Mouse (Mus musculus): ENCODE results near the gene Trpm2.

Gene Trpm2

DNA sequence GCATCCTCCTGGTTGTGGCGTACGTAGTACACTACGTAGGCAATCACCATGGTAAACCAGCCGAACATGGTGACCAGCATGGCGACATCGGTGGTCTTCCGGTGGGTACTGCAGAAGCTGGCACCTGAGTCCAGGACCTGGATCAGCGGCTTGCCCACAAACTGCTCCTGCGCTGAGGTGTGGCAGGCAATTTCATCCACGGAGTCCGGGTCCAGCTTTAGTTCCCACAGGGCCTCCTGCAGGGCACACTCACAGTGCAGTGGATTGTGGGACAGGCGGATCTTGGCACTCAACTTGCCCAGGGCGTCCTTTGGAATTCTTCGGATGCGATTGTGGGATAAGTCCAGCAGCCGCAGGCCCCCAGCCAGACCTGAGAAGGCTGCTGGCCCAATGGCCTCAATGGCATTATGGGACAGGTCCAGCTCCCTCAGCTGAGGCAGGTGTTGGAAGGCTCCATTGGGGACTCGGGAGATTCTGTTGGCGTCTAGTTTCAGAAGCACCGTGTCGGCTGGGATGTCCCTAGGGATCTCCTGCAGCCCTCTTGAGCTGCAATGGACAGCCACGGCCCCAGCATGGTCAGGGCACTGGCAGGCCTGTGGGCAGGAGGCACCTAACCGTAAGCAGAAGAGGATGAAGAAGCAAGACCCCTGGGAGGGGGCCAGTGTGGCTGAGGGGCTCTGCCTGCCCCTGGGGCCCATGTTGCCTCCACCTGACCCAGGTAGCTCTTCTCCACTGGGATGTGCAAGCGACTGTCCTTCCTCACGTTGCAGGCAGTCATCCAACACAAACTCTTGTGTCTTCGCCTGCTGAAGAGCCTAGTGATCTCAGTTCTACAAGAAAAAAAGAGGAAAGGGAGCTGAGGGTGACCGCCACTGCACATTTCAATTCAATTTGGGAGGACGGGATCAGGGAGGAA is 69.2 kb downstream of the Trpm2 start:
- no peak for DNase-seq

DNA sequence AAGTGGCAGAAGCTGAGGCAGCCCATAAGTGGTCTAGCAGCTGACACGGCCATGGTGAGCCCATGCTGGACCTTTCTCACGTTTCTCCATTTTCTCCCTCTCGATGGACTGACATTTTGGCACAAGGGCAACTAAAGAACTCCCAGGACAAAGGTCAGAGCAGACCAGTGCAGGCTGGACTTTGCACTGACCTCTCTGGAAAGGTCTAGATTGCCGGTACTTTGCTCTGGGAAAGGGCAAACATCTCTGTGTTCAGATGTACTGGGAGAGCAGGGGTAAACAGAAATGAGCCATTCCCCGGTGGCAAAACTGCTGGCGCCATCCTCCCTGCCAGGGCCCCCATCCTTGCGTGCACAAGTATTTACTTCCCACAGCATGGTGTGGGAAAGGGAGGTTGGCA is 70.2 kb downstream of the Trpm2 start:
- DNase-seq = peak; percentile 45

- no peak for DNase-seq
Observed at GRCm38 (mm10) chr10:77895562-77895961, 74.8 kb downstream of the Trpm2 start.

DNA sequence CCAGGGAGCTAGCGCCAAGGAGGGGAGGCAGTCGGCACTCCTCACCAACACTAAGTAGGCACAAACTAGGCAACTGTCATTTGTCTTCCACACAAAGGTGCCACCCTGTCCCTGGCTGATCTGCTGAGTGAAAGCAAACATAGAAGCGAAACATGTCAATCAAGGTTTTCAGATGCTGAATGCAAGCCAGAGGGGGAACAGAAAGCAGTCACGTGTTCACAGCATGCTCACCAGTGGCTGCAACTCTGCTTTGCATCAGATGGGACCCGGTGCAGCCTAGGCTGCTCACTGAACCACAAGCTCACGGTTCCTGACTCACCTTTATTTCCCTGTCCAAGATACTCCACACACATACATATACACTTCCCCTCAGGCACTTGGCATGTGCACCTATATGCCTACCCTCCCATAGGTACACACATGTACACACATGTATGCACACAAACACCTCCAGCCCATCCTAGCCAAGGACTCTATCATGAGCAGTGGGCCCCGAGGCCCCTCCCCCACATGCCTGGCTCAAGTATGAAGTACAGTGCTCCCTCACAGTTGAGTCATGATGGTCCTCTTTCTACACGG is 79.3 kb downstream of the Trpm2 start:
- no peak for DNase-seq

- DNase-seq = no peak
Observed at GRCm38 (mm10) chr10:77886007-77886747, 84.2 kb downstream of the Trpm2 start.

DNA sequence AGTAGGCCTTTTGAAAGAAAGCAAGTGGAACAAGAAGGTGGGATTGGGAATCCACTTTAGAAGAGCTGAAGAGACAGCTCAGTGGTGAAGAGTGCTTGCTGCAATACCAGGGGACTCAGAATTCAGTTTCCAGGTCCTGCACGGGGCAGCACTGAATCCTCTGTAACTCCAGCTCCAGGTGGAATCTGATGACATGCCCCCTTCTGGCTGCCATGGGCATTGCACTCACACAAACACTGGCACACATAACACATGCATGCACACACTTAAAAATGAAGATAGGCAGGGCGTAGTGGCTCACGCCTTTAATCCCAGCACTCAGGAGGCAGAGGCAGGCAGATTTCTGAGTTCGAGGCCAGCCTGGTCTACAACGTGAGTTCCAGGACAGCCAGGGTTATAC is 87.8 kb downstream of the Trpm2 start:
- no peak for DNase-seq

- DNase-seq = no peak
Observed at GRCm38 (mm10) chr10:77880305-77880704, 90.1 kb downstream of the Trpm2 start.

DNA sequence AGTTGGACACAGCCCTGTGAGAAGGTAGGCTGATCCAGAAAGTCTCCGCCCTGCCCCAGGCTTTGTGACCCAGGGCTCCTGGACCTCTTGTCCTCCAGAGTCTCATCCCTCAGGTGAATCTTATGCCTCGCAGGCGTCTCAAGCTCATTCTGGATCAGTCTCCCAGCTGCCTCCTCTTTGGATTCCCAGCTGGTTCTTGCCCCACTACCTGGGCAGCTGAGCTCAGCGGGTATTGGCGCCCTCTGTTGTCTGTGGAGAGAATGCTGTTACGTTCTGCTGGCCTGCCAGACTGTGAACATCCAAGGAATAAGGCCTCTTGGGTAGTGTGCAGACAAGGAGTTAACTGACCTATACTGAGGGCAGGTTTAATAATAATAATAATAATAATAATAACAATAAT is 91.4 kb downstream of the Trpm2 start:
- peak; percentile 48 for DNase-seq

GRCm38 (mm10) chr10:77869651-77870050 is 100.7 kb downstream of the Trpm2 start:
- DNase-seq = no peak

- DNase-seq = no peak
Observed at GRCm38 (mm10) chr10:77867546-77867945, 102.8 kb downstream of the Trpm2 start.

- DNase-seq = no peak
Observed at GRCm38 (mm10) chr10:77864762-77865143, 105.6 kb downstream of the Trpm2 start.

DNA sequence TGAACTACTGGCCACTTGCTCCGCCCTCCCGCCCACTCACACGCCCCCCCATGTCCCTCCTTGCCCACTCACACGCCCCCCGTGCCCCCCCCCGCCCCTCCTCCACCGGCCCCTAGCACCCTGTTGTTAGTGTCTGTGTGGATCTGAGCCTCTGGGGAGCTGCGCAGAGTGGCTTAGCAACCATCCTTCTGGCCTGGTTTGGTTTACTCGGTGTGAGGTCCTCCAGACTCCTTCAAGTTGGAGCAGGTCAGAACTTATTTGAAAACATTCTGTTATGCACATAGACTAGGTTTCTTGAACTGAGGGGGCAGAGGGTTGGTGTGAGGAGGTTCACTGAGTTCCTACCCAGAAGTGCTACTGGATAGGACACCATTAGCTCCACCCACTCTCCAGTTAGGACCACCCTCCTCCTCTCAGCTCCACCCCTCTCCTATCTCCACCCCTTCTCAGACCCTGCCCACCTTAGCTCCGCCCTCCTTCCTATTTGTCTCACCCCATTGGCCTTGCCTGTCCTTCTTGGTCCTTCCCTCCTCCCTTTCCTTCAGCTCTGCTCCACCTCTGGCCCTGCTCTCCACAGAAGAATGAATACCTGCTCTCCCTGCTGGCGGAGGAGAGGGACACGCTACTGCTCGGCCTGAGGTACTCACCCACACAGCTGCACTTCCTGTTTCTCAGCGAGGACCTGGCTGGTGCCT is 106.1 kb downstream of the Trpm2 start:
- DNase-seq = peak; percentile 66

DNA sequence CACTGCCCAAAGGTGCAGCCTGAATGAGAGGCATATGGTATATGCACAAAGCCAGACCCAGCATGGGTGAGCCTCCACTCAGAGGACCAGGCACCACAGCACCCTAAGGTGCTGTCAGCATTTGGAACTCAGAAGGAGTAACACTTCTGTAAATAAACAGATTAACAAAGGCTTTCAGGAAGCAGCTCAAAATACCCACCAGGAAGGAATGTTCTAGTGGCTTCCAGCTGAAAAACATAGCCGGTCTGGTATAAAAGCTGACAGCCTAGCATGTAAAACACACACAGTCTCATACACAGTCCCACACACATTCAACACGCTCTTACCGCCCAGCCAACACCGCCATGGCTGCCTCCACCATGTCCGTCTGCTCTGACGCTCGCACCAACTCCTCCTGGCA is 108.7 kb downstream of the Trpm2 start, which contains the start of gene Gm3285:
Gm3285 (plus strand) TSS at position 301 of the 400 bp plus-strand sequence.
- DNase-seq = no peak

All from kidney, adult 18-20 months (tissue).